Mouse (Mus musculus) adrenal gland, postnatal 36 days (tissue): ENCODE measurements at regions not wholly inside any gene's neighbourhood (a gene's known extent, or its start where the extent isn't known, plus 50 kb on each side); places are given as distances from the start of the nearest gene placed in this dataset.

ENCODE experiments used
- DNase-seq, 2 experiments: peaks; one replicate each; pipeline ENCODE4 v3.0.0; 2021; ENCODE audit warnings: mixed read lengths in 1 of 2

GRCm38 (mm10) chr16:44674198-44674597 lies 49.9 kb upstream of the Nepro start:
- no peak for DNase-seq

GRCm38 (mm10) chr16:44672422-44672819 lies 51.7 kb upstream of the Nepro start:
- DNase-seq = no peak

GRCm38 (mm10) chr16:44671551-44672421 lies 52.3 kb upstream of the Nepro start:
- no peak for DNase-seq

- DNase-seq = no peak
Observed at GRCm38 (mm10) chr16:44668061-44668460, 56.0 kb upstream of the Nepro start.

GRCm38 (mm10) chr16:44667118-44667517 lies 57.0 kb upstream of the Nepro start:
- DNase-seq = no peak

GRCm38 (mm10) chr16:44666431-44666997 lies 57.6 kb upstream of the Nepro start:
- DNase-seq = no peak

GRCm38 (mm10) chr16:44665491-44665931 lies 58.6 kb upstream of the Nepro start:
- DNase-seq = peak; percentile 34 to 40

- no peak for DNase-seq
Observed at GRCm38 (mm10) chr16:44662966-44663600, 61.0 kb upstream of the Nepro start.

GRCm38 (mm10) chr16:44660996-44661876 lies 62.9 kb upstream of the Nepro start:
- DNase-seq = no peak

GRCm38 (mm10) chr16:44658306-44658705 lies 65.8 kb upstream of the Nepro start:
- peak in 1 of 2 experiments; percentile 10 for DNase-seq

- no peak for DNase-seq
Observed at GRCm38 (mm10) chr16:44656181-44656580, 67.9 kb upstream of the Nepro start.

- peak in 1 of 2 experiments; percentile 35 for DNase-seq
Observed at GRCm38 (mm10) chr16:44655306-44655705, 68.8 kb upstream of the Nepro start.

GRCm38 (mm10) chr16:44648547-44649223 lies 75.4 kb upstream of the Nepro start:
- DNase-seq = no peak

- peak in 1 of 2 experiments; percentile 16 for DNase-seq
Observed at GRCm38 (mm10) chr16:44643992-44644391, 80.1 kb upstream of the Nepro start.

GRCm38 (mm10) chr16:44637100-44637499 lies 78.4 kb upstream of the Boc start:
- DNase-seq = no peak

GRCm38 (mm10) chr16:44634486-44634885 lies 75.8 kb upstream of the Boc start:
- no peak for DNase-seq

- no peak for DNase-seq
Observed at GRCm38 (mm10) chr16:44633059-44633667, 74.5 kb upstream of the Boc start.

- peak; percentile 37 to 51 for DNase-seq
Observed at GRCm38 (mm10) chr16:44632330-44633058, 73.8 kb upstream of the Boc start.

GRCm38 (mm10) chr16:44631357-44632053 lies 72.8 kb upstream of the Boc start:
- no peak for DNase-seq

- DNase-seq = no peak
Observed at GRCm38 (mm10) chr16:44630861-44631260, 72.2 kb upstream of the Boc start.
